Mouse (Mus musculus) kidney, embryonic 15.5 days (tissue): ENCODE results near the gene Zcchc17. TPM values are rescaled to one million over a fixed set of nuclear protein-coding genes. Genes with fewer than 3 reads are reported as not detected.
A peak's percentile ranks its signal among the peaks of the same experiment; 100 is the strongest.

Experiments
- ATAC-seq: fragments of 200-750 bp; cut with Nextera tagmentation; replicated peaks from 2 replicates; pipeline ENCODE4 v1.8.0; 2017; ENCODE audit warnings: moderate TSS enrichment; ENCODE audit not compliant: low FRiP score
- H3K27ac ChIP-seq: fragments of 300-500 bp; sonication (generic); 2 replicates; pipeline ENCODE4 v1.5.1; 2015; ENCODE audit warnings: mild to moderate bottlenecking, inconsistent platforms
- H3K27me3 ChIP-seq: fragments of 300-500 bp; sonication (generic); 2 replicates; pipeline ENCODE4 v1.6.1; 2015; ENCODE audit warnings: inconsistent platforms
- H3K36me3 ChIP-seq: fragments of 300-500 bp; sonication (generic); 2 replicates; pipeline ENCODE4 v1.6.1; 2015; ENCODE audit warnings: inconsistent platforms
- H3K4me1 ChIP-seq: fragments of 300-500 bp; sonication (generic); 2 replicates; pipeline ENCODE4 v1.6.1; 2015; ENCODE audit warnings: inconsistent platforms
- H3K4me2 ChIP-seq: fragments of 300-500 bp; sonication (generic); 2 replicates; pipeline ENCODE4 v1.6.1; 2015; ENCODE audit warnings: moderate library complexity, mild to moderate bottlenecking, inconsistent platforms
- H3K4me3 ChIP-seq: fragments of 300-500 bp; sonication (generic); replicated peaks from 2 replicates; pipeline ENCODE4 v1.5.1; 2015; ENCODE audit warnings: mild to moderate bottlenecking, inconsistent platforms
- H3K9ac ChIP-seq: fragments of 300-500 bp; sonication (generic); 2 replicates; pipeline ENCODE4 v1.6.1; 2015; ENCODE audit warnings: mild to moderate bottlenecking, inconsistent platforms
- H3K9me3 ChIP-seq: fragments of 300-500 bp; sonication (generic); replicated peaks from 2 replicates; pipeline ENCODE4 v1.6.1; 2016; ENCODE audit warnings: inconsistent platforms
- WGBS: fragments of 180-500 bp; shearing (Covaris S2); methylation state at CpG from one replicate; pipeline ENCODE4 v1.1.7; 2015; ENCODE audit warnings: mixed read lengths; 5-methylcytosine and 5-hydroxymethylcytosine counted together
- polyA plus RNA-seq: library from polyadenylated mRNA; unstranded; fragments of >200 nt; fragmentation: Nextera tagmentation; extraction: Ambion mirVana; gene quantifications from 2 replicates; pipeline ENCODE4 v1.2.1, GENCODE M21; 2015

Gene Zcchc17
- polyA plus RNA-seq, 1 experiment from 2014 or later = 65.6 TPM

GRCm38 (mm10) chr4:130276573-130277176 is 83.1 kb downstream of the Zcchc17 start:
- 61% methylated on average over 7 of the region's 7 CpGs for WGBS
- Histone ChIP-seq H3K9me3 (no peaks in the 10 kb centered on the region), H3K27me3 (peaks cover 79% of the 10 kb centered on the region), H3K27ac (no peak overlapping the region), H3K36me3 (no peaks in the 10 kb centered on the region), H3K9ac (no peak overlapping the region), H3K4me3 (no peak overlapping the region), H3K4me1 (peaks cover 27% of the 10 kb centered on the region), H3K4me2 (no peak overlapping the region)
- ATAC-seq = no peak

GRCm38 (mm10) chr4:130275823-130276105 is 84.0 kb downstream of the Zcchc17 start:
- Histone ChIP-seq H3K9me3 (no peaks in the 10 kb centered on the region), H3K27me3 (peaks cover 72% of the 10 kb centered on the region), H3K9ac (no peak overlapping the region)

GRCm38 (mm10) chr4:130275016-130275822 is 84.5 kb downstream of the Zcchc17 start:
- H3K27me3 ChIP-seq = peaks cover 68% of the 10 kb centered on the region
- peak; percentile 54 for ATAC-seq
- peak overlapping the region; percentile 98 for H3K4me2 ChIP-seq
- H3K36me3 ChIP-seq = no peaks in the 10 kb centered on the region
- peaks cover 27% of the 10 kb centered on the region for H3K4me1 ChIP-seq
- H3K4me3 ChIP-seq = peak overlapping the region; percentile 64
- no peaks in the 10 kb centered on the region for H3K9me3 ChIP-seq
- WGBS = under 1% methylated on average over 62 of the region's 62 CpGs
- peak overlapping the region; percentile 55 for H3K9ac ChIP-seq
- peak overlapping the region; percentile 49 for H3K27ac ChIP-seq

More at GRCm38 (mm10) chr4:130275823-130276105, 84.0 kb downstream of the Zcchc17 start:
- ATAC-seq = no peak
- H3K27ac ChIP-seq = no peak overlapping the region
- whole genome bisulfite sequencing = 56% methylated on average over 5 of the region's 5 CpGs
- H3K4me3 ChIP-seq = peak overlapping the region; percentile 64
- peaks cover 27% of the 10 kb centered on the region for H3K4me1 ChIP-seq
- no peaks in the 10 kb centered on the region for H3K36me3 ChIP-seq
- H3K4me2 ChIP-seq = peak overlapping the region; percentile 98

GRCm38 (mm10) chr4:130274346-130275015 is 85.3 kb downstream of the Zcchc17 start:
- H3K4me2 ChIP-seq = peak overlapping the region; percentile 98
- under 1% methylated on average over 29 of the region's 29 CpGs for WGBS
- H3K27ac ChIP-seq = peak overlapping the region; percentile 49
- peaks cover 27% of the 10 kb centered on the region for H3K4me1 ChIP-seq
- peak overlapping the region; percentile 64 for H3K4me3 ChIP-seq
- H3K9me3 ChIP-seq = no peaks in the 10 kb centered on the region
- H3K36me3 ChIP-seq = no peaks in the 10 kb centered on the region
- H3K27me3 ChIP-seq = peaks cover 65% of the 10 kb centered on the region
- peak overlapping the region; percentile 55 for H3K9ac ChIP-seq
- peak; percentile 63 for ATAC-seq

- Histone ChIP-seq H3K9me3 (no peaks in the 10 kb centered on the region), H3K27ac (peak overlapping the region; percentile 49), H3K9ac (peak overlapping the region; percentile 55; the same call in 1 of the 2 replicates), H3K36me3 (no peaks in the 10 kb centered on the region), H3K27me3 (peaks cover 59% of the 10 kb centered on the region), H3K4me1 (peaks cover 27% of the 10 kb centered on the region), H3K4me3 (peak overlapping the region; percentile 64), H3K4me2 (peak overlapping the region; percentile 98)
- 12% methylated on average over 11 of the region's 12 CpGs for WGBS
- ATAC-seq = peak; percentile 16; the same call in 1 of the 2 replicates
Observed at GRCm38 (mm10) chr4:130273698-130274345, 85.9 kb downstream of the Zcchc17 start.

GRCm38 (mm10) chr4:130270611-130271347 is 89.0 kb downstream of the Zcchc17 start:
- H3K9ac ChIP-seq = no peak overlapping the region
- H3K4me2 ChIP-seq = no peak overlapping the region
- H3K27ac ChIP-seq = no peak overlapping the region
- H3K4me3 ChIP-seq = no peak overlapping the region
- peaks cover 37% of the 10 kb centered on the region for H3K4me1 ChIP-seq
- peaks cover 37% of the 10 kb centered on the region for H3K27me3 ChIP-seq
- no peaks in the 10 kb centered on the region for H3K9me3 ChIP-seq
- no peak for ATAC-seq
- H3K36me3 ChIP-seq = no peaks in the 10 kb centered on the region
- WGBS = 83% methylated on average over 6 of the region's 6 CpGs

- WGBS = 81% methylated on average over 8 of the region's 8 CpGs
- H3K27ac ChIP-seq = no peak overlapping the region
- no peaks in the 10 kb centered on the region for H3K9me3 ChIP-seq
- peaks cover 32% of the 10 kb centered on the region for H3K27me3 ChIP-seq
- H3K4me3 ChIP-seq = no peak overlapping the region
- peaks cover 31% of the 10 kb centered on the region for H3K4me1 ChIP-seq
- no peak for ATAC-seq
- no peak overlapping the region for H3K4me2 ChIP-seq
- no peaks in the 10 kb centered on the region for H3K36me3 ChIP-seq
- no peak overlapping the region for H3K9ac ChIP-seq
Observed at GRCm38 (mm10) chr4:130270089-130270488, 89.7 kb downstream of the Zcchc17 start.

GRCm38 (mm10) chr4:130268736-130269135 is 91.0 kb downstream of the Zcchc17 start:
- peaks cover 33% of the 10 kb centered on the region for H3K27me3 ChIP-seq
- WGBS = 86% methylated on average over 10 of the region's 10 CpGs
- no peak overlapping the region for H3K4me3 ChIP-seq
- H3K9me3 ChIP-seq = no peaks in the 10 kb centered on the region
- H3K27ac ChIP-seq = no peak overlapping the region
- peaks cover 31% of the 10 kb centered on the region for H3K4me1 ChIP-seq
- H3K36me3 ChIP-seq = no peaks in the 10 kb centered on the region
- H3K4me2 ChIP-seq = no peak overlapping the region
- no peak overlapping the region for H3K9ac ChIP-seq
- no peak for ATAC-seq

- no peak overlapping the region for H3K27ac ChIP-seq
- WGBS = 77% methylated on average over 7 of the region's 7 CpGs
- H3K27me3 ChIP-seq = peaks cover 29% of the 10 kb centered on the region
- no peak overlapping the region for H3K4me3 ChIP-seq
- no peaks in the 10 kb centered on the region for H3K9me3 ChIP-seq
- no peak overlapping the region; the same call in 1 of the 2 replicates for H3K4me2 ChIP-seq
- peaks cover 8% of the 10 kb centered on the region; the same call in 1 of the 2 replicates for H3K36me3 ChIP-seq
- H3K9ac ChIP-seq = no peak overlapping the region
- H3K4me1 ChIP-seq = peaks cover 31% of the 10 kb centered on the region
- ATAC-seq = 0 out of 2 replicates have a peak, but pooled peaks have one; percentile 44
Observed at GRCm38 (mm10) chr4:130267069-130267468, 92.7 kb downstream of the Zcchc17 start.

- no peak for ATAC-seq
- Histone ChIP-seq H3K9ac (no peak overlapping the region), H3K4me2 (peak overlapping the region; percentile 31; the same call in 1 of the 2 replicates), H3K27ac (no peak overlapping the region), H3K9me3 (no peaks in the 10 kb centered on the region), H3K4me3 (no peak overlapping the region), H3K4me1 (peaks cover 31% of the 10 kb centered on the region), H3K27me3 (peaks cover 26% of the 10 kb centered on the region), H3K36me3 (peaks cover 8% of the 10 kb centered on the region; the same call in 1 of the 2 replicates)
- 57% methylated on average over 9 of the region's 9 CpGs for WGBS
Observed at GRCm38 (mm10) chr4:130266601-130267000, 93.1 kb downstream of the Zcchc17 start.
